Mouse (Mus musculus) frontal cortex, postnatal 36 days (tissue): ENCODE results near the gene Bcas1.
"Not testable (repeated sequence)": the region's sequence is repeated elsewhere in the genome, so short reads cannot be mapped to it uniquely, and the experiment has no call there.

Source experiments
- DNase-seq, 2 experiments: peaks; one replicate each; pipeline ENCODE4 v3.0.0; 2022; ENCODE audit warnings: low spot score in 2 of 2

Bcas1 gene

DNA sequence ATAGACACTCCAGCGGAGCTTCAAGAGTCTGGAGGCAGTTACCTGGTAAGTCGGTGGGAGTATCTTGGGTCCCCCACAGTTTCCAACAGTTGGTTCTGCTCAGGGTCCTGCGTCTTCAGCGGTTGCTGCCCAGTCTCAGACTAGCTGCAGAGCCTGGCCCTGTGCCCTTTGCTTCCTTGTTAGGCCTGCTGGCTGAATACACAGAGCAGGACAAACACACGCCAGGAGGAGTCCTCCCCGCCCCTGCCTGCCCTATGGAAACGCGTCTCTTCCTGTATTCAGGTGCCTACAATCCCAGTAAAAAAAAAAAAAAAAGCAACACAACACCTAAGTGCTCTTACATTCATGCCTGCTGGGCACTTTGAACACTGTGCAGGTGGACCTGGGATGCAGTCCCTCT is at the start of gene Bcas1:
Gene Bcas1, minus strand, starts transcription at position 142 of the 400 bp plus-strand sequence.
- no peak for DNase-seq

DNA sequence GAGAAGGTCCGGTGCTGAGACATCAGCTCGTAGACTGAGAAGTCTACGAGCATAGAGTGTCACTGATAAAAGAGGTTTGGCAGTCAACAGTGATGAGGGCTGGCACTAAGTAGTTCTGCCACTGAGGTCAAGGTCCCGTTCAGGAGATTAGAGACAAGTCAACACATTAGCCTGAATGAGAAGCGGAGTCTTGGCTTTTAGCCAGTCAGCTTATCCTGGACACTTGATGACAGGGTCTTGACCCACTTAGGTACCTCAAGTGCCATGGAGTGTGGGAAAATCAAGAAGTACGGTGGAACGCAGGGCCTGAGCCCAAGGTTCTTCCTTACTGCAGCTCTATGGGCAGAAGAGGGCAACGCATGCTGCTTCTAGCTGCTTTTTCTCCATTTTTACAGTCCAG is 49.0 kb upstream of the Bcas1 start:
- DNase-seq: no peak

DNA sequence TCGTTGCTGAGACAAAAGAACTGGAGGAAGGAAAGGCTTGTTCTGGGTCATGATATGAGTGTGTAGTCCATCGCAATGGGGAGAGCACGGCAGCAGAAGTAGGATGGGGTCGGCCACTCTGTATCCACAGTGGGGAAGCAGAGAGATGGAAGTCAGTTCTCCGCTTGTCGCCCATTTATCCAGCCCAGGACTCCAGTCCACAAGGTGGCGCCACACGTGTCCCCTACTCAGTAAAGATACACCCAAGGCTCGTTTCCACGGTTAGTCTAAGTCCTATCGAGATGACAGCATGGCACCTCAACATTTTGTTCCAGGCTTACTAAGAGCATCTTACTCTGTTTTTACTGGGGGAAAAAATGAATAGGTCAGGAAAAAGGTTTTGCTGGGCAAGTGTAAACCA is 48.6 kb upstream of the Bcas1 start:
- DNase-seq: no peak

DNA sequence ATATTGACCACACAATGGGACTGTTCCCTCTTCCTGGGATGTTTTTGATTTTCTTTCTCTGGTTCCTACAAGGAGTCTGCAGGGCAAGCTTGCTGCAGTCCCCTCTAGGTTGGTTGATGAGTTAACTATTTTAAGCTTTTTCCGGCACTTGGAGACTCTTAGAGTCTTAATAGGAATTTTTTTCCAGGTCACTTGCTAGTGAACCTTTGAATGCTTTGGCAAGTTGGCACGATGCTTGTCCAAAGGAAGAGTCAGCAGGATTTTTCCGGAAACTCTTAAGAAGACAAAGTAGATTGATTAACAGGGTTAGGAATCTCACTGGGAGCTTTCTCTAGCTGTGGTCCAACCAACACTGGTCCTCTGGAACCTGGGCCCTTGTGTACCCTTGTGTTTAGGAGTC is 47.5 kb upstream of the Bcas1 start:
- no peak for DNase-seq

DNA sequence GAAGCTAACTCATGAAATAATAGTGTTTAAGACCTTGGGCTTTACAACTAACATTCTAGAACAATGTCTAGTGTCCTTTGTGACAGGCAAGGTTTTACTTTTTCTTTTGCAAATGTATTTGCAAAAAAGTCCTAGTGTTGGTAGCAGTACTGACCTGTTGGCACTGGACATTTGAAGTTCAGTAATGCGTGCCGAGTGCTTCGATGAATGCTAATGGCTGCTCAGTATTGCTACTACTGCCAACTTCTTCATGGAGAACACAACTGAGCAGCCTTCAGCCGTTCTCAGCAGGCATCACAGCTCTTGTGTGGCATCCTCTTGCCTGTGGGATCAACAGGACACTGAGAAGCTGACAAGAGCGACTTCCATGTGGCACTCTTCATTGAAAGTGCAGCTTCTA is 46.5 kb upstream of the Bcas1 start:
- no peak for DNase-seq

DNA sequence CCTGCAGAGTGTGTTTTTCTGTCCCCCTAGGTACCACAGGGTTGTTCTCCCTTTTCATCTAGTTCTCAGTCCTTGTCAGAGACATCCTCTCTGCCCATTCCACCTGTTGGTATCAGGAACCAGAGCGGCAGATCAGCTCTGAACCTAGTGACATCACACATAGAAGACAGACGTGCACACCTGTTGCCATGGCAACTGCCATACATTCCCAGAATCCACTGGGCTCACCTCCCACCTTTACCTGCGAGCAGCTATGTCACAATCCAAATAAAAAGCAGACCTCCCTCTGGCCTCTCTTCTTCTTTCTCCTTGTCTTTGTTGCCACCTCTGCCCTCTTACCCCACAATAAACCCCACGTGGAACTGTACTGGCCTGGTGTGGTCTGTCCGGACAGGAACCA is 42.9 kb upstream of the Bcas1 start:
- DNase-seq: no peak

DNA sequence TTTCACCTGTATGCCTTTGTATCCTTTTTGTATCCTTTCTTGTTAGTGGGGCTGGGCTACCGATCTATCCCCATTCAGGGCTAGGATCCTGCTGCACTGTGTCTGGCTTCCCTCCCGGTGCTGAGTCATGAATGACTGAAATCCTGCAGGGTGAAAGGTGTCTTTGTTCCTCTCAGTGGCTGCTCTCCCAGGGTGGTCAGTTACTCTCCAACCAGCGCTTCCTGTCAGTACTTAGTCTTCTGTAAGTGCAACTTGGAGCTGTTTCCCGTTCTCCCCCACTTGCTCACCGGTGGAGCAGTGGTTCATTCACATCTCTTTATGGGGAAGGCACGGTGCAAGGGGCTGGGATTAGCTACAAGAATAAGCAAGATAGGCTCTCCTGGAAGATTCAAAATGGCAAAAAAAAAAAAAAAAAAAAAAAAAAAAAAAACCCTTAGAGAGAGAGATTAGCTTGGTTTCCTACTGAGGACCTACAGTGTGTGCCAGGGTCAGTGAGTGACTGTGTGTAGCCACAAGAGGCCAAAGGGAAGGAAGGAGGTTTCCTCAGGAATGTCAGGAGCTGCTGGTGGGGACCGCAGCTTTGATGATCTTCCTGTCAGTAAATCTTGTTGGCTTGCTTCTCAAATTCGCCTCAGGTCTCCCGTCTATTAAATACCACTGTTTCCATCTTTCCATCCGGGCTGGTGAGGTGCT is 42.1 kb upstream of the Bcas1 start:
- peak; percentile 19 to 39 for DNase-seq

DNA sequence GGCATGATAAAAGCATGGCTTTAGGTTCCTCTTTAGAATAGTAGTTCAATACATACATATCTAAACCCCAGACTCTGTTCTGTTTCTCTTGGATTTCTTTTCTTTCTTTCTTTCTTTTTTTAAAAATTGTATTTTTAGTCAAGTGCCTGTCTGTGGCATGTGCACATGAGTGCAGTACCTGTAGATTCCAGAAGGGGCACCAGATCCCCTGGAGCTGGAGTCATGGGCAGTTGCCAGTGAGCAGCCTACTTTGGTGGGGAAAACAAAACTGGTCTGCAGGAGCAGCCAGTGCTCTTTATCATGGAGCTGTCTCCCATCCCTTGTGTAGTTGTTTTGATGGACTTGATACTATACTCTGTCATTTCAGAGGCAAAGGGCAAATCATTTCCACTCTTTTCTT is 40.4 kb upstream of the Bcas1 start:
- DNase-seq: no peak

DNA sequence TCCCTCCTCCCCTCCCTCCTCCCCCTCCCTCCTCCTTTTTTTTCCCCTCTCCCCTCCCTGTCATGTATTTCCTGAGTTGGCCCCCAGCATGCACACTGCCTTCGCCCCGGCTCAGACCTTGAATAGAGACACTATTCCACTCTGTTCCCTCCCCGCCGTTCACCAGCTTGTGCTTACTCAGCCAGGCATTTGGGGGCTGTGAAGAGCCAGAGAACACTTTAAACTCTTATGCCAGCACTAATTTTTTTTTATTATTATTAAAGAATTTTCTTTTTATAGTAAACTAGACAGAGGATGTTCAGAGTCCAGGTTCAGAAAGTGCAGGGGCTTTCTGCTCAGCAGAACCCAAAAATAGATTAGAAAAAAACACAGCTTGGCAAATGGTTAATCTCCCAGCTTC is 37.2 kb upstream of the Bcas1 start:
- no peak for DNase-seq

DNA sequence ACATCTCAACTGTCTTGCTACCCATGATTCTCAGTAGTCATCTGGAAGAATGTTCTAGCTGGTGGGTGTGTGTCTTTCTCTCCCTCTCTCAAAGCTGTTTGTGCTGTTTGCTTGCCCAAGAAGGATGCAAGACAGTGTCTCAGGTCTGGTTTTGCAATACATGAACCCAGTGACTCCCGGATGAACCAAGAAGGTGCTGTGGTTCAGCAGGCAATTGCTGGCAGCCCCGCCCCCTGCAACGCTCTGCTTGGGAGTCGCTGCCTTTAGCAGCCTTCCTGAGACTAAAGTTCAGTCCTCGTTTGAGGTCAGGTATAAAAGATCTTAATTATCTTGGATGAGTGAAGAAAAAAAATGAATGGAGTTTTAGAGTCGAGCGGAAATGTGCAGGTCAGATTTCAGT is 34.0 kb upstream of the Bcas1 start:
- DNase-seq: no peak

DNA sequence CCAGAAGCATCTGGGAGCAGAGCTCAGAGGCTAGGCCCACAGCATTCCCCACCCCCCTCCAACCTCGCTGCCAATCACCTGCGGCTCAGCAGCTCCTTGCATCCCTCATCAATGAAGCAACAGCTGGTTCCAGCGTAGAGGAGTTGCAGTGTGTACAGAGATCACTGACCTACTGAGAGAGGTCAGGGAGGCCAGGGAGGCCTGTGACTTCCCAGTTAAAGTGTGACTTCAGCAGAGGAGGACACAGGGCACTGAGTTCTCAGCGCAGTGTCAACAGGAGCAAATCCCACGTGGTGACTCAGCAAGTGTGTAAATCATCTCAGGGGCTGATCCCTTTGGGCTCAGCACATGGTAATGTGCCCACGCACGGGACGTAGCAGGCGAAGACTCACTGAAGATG is 32.2 kb upstream of the Bcas1 start:
- no peak for DNase-seq

DNA sequence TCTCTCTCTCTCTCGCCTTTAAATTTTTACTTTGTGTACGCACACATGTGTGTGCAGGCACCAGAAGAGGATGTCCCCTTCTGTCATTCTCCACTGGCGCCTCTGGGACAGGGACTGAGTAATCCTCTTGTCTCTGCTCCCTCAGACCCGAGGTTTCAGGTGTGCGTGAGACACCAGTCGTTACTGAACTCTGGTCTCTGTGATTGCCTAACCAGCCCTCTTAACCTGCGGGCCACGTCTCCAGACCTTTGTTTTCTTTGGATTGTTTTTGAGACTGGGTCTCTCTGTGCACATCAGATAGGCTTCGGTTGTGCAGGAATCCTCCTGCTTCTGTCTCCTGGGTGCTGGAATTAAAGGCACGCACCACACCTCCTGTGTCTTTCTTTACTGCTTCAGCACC is 31.5 kb upstream of the Bcas1 start:
- DNase-seq: no peak

DNA sequence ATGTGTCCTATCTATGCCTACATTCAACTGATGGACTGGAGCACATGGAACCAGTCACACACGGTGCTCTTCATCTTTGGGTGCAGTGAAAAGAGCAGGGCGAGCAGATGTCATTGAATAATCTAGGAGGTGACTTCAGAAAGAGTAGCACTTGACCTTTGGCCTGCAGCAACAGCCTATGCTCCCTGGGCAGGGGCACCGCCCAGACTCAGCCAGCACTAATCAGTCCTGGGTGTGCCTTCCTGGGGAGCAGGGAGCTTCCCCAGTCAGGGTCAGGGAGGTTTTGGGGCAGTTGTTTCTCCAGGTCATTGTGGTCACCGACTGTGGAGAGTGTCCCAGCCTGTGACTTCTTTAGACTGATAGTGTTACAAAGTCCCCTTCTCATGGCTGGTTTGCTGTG is 26.2 kb upstream of the Bcas1 start:
- DNase-seq: not testable (repeated sequence)

DNA sequence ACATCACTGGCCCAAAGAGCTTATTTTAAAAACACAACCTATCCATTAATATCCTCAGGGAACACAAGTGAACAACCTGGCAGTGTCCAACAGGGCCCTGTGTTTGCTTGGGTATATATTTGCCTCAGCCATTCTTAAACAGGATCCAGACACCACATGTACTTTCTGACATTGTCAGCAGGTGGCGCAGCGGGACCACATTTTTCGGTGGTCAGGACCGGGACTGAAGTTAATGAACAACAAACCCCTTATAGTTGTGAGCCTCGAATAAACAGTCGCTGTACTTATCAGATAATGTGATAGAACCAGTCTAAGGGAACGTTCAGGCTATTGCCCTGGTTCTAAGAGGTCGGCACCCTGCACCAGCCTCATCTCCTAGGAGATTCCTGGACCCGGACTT is 23.3 kb upstream of the Bcas1 start:
- DNase-seq: peak; percentile 59 to 72

DNA sequence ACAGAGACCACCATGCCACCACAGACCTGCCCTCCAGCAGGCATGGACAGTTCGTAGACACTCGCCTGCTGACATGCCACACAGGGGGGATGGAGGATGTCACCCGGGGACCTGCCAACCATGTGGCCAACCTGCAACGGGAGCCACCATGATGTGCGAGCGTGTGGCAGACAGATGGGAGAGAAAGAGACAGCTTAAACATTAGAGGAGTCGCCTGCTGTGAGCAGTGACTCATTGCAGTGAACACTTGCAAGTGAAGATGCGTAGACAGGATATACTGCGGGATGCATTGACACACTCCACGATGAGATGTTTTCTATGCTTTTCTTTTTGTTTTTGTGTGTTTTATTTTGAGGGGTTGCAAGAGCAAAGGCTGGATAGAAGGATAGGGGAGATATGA is 20.0 kb upstream of the Bcas1 start:
- peak in 1 of 2 experiments; percentile 27 for DNase-seq

DNA sequence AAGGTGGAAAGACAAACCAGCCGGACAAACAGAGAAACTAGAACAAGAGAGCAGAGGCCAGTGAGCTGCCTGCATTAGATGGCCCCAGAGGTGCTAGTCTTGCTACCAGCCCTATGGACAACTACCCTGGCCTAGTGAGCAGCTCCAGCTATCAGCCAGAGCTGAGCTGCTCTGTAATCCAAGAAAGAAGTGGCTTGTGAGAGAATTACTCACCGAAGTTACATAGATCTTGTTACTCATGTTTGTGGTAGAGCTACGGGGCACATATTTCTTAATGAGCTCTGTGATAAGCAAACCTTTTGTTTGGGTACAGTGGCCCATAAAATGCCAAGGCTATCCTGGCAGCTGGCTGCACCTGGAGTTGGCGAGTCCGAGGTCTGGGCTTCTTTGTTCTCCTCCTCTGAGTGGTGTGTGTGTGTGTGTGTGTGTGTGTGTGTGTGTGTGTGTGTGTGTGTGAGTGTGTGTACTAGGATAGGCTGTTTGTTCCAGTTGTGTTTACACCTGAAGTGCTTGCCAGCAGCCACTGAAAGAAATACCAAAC is 19.3 kb upstream of the Bcas1 start:
- no peak for DNase-seq

DNA sequence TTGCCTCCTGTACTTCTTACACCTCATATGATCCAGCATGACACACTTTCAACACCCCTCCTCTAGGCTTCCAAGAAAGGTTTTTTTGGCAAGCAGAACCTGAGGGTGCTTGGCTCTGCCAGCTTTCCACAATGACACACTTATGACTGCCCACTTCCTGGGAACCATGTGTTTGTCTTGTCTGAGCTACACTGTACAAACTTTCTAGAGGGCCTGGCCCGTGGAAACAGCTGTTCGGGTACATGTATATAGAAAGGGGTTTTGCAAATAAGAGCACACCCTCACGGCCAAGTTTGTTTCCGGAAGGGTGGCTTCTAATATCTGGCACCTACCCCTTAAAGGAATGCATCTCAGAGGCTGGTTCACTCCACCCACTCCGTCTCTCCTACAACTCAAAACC is 18.2 kb upstream of the Bcas1 start:
- peak in 1 of 2 experiments; percentile 18 for DNase-seq

DNA sequence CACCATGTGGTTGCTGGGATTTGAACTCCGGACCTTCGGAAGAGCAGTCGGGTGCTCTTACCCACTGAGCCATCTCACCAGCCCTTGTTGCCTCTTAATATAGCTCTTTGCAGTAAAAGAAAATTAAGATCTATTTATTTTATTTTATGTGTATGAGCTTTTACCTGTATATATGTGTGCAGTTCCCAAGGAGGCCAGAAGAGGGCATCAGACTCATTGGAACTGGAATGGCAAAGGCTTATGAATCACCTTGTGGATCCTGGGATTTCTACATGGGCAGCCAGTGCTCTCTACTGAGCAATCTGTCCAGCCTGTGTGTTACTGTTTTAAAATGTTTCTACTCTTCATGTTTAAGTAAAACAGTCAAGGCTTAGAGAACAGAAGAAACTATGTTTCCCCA is 14.9 kb upstream of the Bcas1 start:
- peak in 1 of 2 experiments; percentile 19 for DNase-seq

DNA sequence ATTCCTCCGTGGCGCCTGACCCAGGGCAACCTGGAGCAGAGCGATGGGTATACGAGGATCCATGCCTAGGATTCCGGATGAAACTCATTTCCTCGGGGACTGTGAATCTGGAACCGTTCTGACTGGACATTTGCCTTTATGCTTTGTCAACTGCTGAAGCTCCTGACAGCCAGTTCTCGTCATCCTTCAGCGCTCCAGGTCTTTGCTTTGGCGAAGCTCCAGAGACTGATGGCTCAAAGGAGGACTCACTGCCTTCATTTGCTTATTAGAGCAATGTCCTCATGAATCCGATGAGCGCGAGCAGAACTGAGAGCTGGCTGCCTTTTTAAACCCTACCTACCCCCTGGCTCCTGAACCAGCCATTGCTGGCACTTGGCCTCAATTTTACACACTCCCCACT is 11.1 kb upstream of the Bcas1 start:
- DNase-seq: no peak

DNA sequence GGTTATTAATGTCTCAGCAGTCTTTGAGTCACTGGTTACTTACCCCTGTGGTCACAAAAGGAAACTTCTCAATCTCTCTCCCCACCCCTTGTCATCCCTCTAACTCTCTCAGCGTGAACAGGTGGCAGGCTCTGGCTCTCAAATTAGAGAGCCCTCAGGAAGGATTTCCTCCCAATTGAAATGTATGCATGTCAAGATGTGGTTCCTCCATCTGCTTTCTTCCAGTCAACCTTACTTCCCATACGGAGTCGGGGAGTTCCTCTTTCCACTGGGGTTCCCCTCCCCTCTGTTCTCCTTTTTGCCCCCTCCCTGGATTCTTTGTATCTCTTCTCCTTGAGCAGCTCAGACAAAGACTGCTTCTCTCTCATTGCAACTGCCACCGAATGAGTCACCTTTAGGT is 8.6 kb upstream of the Bcas1 start:
- DNase-seq: no peak

DNA sequence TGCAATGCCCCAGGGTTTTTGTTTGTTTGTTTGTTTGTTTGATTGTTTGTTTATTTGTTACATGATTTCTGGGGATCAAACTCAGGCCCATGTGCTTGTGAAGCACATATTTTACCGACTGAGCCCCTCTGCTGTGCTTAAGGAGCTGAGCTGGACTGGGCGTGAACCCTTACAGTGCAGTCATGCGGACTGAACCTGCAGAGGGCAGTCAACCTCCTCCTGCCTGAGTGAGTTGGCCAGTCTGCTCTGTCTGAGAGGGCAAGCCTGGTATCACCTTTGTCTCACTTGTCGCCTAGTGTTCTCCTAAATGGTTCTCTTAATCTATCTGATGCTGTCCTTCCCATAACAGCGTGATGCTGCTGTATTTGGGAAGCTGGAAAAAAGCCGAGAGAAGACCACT is 4.5 kb upstream of the Bcas1 start:
- DNase-seq: no peak

DNA sequence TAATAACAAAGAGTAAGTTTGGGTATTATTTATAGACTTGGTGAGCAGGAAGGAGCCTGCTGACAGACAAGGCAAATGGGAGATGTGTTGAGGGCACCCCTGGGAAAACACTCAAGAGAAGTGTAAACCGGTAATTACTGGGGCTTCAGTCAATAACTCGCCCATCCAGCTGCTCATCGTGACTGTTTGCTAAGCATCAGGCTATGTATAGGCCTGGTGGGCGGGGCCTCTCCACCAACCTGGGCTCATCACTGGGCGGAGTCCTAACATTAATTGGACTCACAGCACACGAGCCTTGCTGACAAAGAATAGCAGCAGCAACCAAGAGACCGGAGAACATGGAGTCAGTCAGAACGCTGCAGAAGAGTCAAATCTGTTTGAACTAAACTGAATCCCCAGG is 1.3 kb upstream of the Bcas1 start:
- DNase-seq: no peak

DNA sequence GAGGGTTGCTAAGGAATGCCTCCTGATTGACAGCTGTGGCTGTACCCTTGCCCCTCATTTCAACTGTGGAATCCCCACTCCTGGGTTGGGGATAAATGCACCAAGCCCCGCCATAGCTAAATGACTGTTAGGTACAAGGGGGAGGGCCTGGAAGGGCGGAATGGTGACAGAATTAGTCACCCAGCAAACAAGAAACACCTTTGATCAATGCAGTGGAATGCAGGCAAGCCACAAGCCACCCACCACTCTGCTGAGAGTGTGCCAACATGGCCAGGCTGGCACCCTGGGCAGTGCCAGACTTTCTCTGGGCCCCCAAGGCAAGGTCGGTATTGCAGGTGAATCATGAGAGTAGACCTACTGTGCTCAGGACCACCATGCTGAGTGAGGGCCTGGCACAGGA is 3.5 kb downstream of the Bcas1 start:
- no peak for DNase-seq

DNA sequence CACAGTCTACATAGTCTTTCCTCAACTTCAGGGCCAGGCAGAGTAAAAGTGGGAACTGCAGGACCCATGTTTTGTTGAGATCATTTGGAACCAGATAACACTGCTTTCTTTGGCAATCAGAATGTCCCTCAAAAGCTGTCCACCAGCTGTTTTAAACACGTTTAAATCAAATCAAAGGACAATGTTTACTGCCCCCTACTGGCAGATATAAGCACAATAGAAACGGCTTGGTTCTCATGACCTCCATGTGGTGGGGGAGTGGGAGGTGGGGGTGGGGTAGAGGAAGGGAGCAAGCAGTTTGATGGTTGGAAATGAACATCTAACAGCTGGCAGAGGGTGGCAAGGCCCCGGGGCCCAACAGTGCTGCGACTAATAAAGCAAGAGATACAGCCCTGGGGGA is 5.7 kb downstream of the Bcas1 start:
- no peak for DNase-seq
